Mouse (Mus musculus): Measurements from ENCODE around the gene Fgfr2. TPM values are rescaled to one million over a fixed set of nuclear protein-coding genes. Genes with fewer than 3 reads are reported as not detected.

Gene Fgfr2
- polyA plus RNA-seq, 3 experiments from 2014 or later, result 0.27 TPM; not detected in 2

DNA sequence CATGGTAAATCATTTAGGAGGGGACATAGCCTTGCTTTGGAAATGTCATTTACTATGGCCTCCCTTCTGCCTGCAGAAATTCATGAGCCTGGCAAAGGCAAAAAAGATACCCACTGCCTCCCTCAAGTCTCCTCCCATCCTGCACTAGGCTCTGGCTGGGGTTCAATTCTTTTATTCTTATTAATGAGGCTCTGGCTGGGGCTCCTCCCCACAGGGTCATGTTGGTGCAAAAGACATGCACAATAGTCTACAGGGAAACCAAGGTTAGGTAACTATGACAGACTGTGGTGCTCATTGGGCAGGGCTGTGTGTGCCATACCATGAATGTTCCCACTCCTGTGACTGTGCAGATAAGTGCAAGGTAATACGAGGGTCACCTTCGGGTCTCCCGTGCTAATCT, 1337.4 kb downstream of the Fgfr2 start:
- no peak for ATAC-seq

DNA sequence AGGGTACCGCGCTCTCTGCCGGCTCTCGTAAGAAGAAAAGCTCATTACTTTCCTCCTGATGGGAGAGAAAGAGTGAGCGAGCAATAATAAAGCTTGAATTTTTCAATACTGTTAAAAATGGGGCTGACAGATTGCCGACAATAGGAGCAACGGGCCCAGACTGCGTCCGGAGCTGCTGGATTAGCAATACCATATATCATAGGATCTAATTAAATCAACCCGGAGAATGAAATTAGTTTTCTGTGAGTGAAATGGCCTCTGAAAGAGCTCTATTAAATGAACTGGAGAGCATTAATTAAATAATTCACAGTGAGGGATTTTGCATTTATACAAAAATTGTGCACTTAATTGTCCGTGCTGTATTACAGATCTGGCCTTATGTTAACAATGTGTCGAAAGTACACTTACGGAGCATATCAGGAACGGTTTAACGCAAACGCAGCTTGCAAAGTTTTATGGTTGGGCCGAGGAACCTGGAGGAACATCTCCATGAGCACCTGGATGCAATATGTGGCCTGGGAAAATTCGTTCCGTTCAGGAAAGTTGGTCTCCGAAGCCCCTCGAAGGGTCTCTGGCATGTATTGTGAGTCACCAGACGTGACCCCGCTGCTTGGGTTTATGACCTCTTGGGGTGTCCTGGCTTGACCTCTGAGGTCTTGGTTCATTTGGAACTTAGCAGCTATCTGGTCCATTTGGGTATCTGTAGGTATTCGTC, 1344.7 kb downstream of the Fgfr2 start:
- ATAC-seq, result no peak

DNA sequence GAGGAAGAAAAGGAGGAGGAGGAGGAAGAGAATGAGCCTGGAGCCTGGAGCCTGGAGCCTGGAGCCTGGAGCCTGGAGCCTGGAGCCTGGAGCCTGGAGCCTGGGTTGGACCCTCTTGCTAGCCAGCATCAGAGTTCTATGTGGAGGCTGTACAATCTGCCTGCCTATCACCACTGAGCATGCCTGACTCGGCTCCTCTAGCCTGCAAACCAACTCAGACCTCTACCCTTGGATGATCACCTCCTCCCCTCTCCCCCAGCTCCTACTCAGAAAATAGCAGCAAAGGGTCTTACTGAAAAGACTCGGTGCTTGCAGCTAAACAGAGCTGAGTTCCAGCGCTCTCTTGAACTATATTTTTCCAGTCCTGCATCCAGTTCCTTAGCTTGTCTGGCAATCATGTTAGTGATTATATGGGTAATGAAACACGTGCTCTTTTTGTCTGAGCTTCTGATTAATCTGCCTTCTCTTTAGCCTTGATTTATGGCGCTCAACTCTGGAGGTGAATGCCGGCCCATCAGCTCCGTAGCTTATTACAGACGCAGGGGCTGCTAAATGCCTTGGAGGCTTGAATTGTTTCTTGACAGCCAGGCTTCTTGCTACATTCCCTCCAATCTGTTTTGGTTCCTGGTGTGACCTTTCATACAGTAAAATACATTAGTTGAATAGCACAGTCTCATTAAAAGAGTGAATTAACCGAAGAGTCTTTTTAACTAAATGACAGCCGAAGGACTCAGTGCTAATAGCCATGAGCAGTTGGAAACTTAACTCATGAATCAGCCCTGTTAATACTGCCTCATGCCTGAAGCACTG, 1345.5 kb downstream of the Fgfr2 start:
- ATAC-seq, result no peak

DNA sequence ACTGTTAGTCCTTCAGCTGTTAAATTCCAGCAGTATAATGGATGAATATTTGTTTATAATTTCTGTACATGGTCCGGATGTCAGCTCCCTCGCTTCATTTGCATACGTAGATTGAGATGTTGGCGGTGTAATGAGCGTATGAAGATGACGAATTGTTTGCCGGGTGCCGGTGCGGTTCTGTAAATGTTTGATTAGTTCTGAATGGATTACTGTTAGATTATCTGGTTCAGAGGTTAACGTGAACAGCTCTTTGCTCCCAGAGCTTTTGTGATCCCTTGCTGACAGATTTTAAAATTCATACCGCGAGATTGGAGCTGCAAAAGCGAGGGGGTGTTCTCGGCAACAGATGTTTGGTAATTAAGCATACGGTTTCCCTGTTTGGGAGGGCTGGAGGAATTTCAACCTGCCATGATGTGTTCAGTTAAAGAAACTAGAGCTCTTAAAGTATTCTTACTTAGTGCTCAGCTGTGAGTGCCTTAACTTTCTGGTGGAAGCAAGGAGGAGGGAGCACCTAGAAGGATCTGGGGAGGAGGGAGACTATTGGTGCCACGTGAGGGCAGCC, 1346.9 kb downstream of the Fgfr2 start:
- ATAC-seq, result no peak

GRCm38 (mm10) chr7:131757922-131758321, 1365.2 kb downstream of the Fgfr2 start:
- ATAC-seq, result no peak

DNA sequence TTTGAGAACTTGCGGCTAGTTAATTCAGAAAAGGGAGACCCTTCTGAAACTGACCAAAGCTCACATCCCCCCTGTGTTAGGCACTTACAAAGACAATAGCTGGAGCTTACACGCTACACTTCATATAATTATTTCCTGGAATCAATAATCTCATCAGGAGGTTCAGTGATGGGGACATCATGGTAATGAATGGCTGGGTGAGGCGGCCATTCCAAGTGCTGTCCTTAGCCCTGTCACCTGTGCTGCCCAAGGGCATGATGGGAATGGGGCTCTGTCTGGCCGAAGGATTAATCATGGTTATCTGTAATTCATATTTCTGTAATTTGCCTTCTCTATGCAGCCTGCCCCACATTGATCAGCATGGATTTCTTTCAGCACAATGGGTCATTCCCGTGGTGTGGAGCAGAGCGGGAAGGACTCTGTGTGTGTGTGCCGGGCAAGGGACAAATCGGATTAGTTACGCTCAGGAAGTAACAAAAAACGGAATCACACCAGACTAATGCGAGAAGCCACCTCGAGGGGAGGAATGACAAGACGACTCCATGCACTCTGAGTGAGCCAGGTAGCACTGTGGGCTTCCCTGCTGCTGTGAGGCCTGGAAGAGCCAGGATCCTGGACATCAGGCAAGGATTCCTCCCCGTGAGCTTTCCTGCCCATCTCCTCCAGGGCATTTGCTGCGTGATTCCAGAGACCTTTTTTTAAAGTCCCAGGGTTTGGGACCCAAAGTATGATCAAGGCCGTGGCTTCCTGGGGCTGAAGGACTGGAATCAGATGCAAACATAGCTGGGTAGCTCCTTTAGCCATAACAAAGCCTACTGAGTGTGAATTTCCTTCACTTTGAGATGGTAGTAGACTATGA, 1375.8 kb downstream of the Fgfr2 start:
- no peak for ATAC-seq

DNA sequence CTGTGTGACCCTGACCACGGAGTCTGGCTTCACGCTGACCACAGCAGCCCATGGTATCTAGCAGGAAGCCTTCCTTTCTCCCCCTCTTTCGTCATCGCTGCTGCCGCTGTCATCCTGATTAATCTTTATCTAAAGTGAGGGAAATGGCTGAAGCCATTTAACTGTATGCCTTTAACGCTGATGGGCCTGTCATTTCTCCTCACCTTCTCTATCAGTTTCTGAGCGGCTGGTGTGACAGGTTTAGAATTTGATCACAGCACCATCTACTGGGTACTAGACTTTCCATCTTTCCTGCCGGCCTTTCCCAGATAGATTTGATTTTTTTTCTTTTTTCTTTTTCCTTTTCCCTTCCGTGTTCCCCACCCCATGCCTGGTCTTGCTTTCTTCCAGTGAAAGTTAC, 1376.4 kb downstream of the Fgfr2 start:
- ATAC-seq, result no peak

DNA sequence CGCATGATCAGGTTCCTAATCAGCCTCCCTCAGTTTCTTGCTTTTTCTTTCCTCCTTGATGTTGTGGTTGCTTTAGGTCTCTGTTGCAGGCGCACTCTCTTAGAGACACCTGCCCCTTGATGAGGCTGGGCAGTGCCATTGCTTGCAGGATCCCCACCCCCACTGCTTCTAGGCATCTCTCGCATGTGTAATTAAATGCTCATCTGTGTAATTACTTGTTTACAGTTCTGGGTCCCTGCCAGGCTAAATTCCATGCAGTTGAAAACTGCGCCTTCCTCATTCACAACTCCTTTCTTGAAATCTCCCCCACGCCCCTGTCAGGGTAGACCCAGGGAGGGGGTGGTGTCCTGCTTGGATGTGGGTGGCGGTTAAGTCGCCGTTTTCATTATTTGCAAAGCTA, 1380.0 kb downstream of the Fgfr2 start:
- no peak for ATAC-seq

GRCm38 (mm10) chr7:131722783-131723575, 1400.2 kb downstream of the Fgfr2 start:
- no peak for ATAC-seq

GRCm38 (mm10) chr7:131722316-131722715, 1400.8 kb downstream of the Fgfr2 start:
- ATAC-seq, result no peak

GRCm38 (mm10) chr7:131718280-131718679, 1404.9 kb downstream of the Fgfr2 start:
- ATAC-seq, result no peak

- ATAC-seq, result no peak
Measured at GRCm38 (mm10) chr7:131713076-131713475, 1410.1 kb downstream of the Fgfr2 start.

GRCm38 (mm10) chr7:131696889-131697288, 1426.3 kb downstream of the Fgfr2 start:
- no peak for ATAC-seq

DNA sequence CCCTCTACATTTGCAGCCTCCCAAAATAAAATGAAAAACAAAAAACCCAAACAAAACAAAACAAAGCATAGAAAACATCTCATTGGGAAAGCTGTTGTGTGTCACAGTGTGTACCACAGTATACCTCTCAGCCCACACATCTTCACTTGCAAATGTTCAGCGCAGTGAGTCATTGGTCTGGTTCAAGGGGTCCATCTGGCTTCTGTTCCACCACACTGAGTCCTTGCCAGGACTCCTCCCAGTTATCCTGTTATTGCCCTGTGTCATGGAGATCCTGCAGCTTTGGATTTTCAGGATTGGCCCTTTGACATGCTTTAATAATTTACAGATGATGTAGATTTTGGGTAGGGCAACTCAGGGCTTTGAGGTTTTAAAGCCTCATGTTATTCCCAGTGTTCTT, 1435.8 kb downstream of the Fgfr2 start:
- no peak for ATAC-seq

GRCm38 (mm10) chr7:131677126-131677525, 1446.0 kb downstream of the Fgfr2 start:
- no peak for ATAC-seq

DNA sequence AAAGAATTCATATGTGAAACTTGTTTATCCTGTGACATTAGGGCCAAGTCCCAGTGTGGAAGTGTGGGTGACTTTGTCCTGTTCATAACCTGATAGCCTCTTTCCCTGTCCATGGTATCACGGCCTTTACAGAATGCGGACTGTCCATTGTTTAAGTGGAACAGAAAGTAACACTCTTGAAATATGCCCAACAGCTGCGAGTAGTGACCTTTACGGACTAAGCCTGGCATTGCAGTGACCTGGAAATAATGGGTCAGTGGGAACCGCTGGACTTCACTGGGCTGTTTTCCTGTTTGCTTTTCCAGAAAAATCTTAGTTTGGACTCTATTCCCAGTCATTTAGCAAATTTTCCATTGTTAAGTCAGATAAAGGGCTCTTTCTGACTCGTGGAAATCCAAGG, 1452.6 kb downstream of the Fgfr2 start:
- ATAC-seq, result no peak

- ATAC-seq, result no peak
Measured at GRCm38 (mm10) chr7:131669326-131669725, 1453.8 kb downstream of the Fgfr2 start.

DNA sequence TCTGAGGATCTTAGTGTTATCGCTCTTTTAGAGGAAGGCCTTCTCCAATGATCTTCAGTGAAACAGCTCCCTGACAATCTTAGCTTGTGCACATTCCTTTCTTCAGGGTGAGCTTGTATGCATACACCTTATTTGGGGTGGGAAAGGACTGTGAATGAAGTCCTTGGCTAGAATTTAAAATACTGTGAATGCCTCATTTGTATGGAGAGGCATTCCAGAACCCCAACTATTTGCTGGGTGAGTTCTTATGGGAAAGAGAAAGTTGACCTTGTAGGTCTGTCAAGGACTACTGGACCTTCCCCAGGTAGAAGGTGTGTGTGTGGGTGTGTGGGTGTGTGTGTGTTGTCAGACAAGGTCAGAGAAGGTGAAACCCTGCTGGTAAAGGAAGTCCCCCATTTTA, 1462.4 kb downstream of the Fgfr2 start:
- no peak for ATAC-seq

- no peak for ATAC-seq
Measured at GRCm38 (mm10) chr7:131656017-131656416, 1467.1 kb downstream of the Fgfr2 start.

- ATAC-seq, result no peak
Measured at GRCm38 (mm10) chr7:131653416-131653815, 1469.7 kb downstream of the Fgfr2 start.

DNA sequence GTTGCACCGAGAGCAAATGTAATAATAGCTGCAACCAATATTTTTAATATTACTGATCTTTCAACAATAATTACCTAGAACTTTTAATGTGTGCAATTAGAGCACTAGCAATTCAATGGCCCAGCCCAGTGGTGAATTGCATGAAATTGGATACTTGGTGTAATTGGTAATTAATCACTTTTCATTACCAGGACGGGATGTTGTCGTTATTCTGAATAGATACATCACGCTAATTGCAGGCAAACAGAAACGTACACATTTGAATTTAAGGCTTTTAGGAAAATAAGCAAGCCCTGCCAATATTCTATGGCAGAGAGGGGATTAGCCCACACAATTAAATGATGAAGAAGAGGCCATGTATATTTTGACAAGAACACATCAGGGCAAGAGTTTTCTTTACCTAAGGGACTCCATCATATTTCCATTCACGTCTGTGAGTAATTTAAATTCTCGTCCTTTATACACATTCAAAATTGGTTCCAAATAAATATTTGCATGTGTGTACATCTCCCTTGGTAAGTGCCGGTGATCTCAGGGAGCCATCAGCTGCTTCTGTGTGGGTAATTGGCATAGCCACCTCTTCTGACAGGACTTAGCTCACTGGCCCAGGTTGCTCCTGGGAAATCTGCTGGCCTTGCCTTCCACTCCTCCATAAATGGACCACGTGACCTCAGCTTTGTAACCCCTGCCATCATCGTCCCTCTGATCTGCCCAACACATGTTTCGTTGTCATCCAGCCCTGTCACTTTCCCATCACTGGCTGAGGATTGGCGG, 1471.0 kb downstream of the Fgfr2 start:
- no peak for ATAC-seq

Measured in inflammation-experienced regulatory T-cells, adult 6 months (primary cell).